Mouse (Mus musculus) lung, adult 2 months (tissue): Measurements from ENCODE around the gene Zyx.

ENCODE experiments used
- CTCF ChIP-seq: fragments of 200-500 bp; IDR thresholded peaks from 2 replicates; pipeline ENCODE4 v1.5.1; 2011; ENCODE audit warnings: mild to moderate bottlenecking, low read length, control low read depth; ENCODE audit not compliant: insufficient read depth
- POLR2A ChIP-seq: fragments of 200-500 bp; IDR thresholded peaks from 2 replicates; pipeline ENCODE4 v1.6.1; 2011; ENCODE audit warnings: low read depth, mild to moderate bottlenecking, control low read depth, low read length, borderline replicate concordance; ENCODE audit errors: extremely low read depth

- TF ChIP-seq CTCF = no peak
- no peak for TF ChIP-seq POLR2A
Observed at GRCm38 (mm10) chr6:42376016-42376415, 26.6 kb downstream of the Zyx start.
